Mouse (Mus musculus) brown adipose tissue, adult 24 weeks (tissue): ENCODE measurements around the gene Dctn5. TPM values are rescaled to one million over a fixed set of nuclear protein-coding genes. Genes with fewer than 3 reads are reported as not detected.

ENCODE experiments used
- H3K27ac ChIP-seq: fragments of 200-500 bp; replicated peaks from 2 replicates; pipeline ENCODE4 v1.5.1; 2012; ENCODE audit warnings: low read depth, mild to moderate bottlenecking, low read length
- H3K4me1 ChIP-seq: fragments of 200-500 bp; 2 replicates; pipeline ENCODE4 v1.6.1; 2012; ENCODE audit warnings: low read length, mixed read lengths; ENCODE audit not compliant: control insufficient read depth, insufficient read depth, insufficient read length
- H3K4me3 ChIP-seq: fragments of 200-500 bp; 2 replicates; pipeline ENCODE4 v1.5.1; 2012; ENCODE audit warnings: low read depth, mild to moderate bottlenecking, low read length, moderate library complexity; ENCODE audit not compliant: insufficient read depth
- polyA plus RNA-seq: library from polyadenylated mRNA; stranded (reverse); fragments of >200 nt; gene quantifications from 2 replicates; pipeline ENCODE4 v1.2.4, GENCODE M21; 2012; ENCODE audit not compliant: missing spikeins, insufficient read depth, insufficient read length

Dctn5 gene
- polyA plus RNA-seq, 1 experiment: 57.1 TPM

DNA sequence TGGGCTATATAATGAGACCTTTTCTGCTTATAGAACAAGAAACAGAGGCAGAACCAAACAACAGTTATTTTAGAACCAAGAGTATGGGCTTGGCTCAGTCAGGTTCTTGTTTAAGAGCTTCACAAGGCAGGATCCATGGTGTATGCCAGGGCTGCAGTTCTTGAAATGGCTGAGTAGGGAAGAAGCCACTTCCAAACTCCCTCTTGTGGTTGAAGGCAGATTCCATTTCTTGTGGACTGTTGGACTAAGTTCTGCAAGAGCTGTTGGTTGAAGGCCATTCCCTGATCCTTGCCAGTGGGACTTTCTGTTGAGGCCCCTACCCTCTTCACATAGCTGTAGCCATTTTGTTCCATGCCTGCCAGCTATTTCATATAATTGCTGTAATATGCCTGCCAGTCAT lies 61.1 kb downstream of the Dctn5 start:
- Histone ChIP-seq H3K4me1 (no peaks in the 10 kb centered on the region), H3K4me3 (no peak overlapping the region), H3K27ac (no peak overlapping the region)

DNA sequence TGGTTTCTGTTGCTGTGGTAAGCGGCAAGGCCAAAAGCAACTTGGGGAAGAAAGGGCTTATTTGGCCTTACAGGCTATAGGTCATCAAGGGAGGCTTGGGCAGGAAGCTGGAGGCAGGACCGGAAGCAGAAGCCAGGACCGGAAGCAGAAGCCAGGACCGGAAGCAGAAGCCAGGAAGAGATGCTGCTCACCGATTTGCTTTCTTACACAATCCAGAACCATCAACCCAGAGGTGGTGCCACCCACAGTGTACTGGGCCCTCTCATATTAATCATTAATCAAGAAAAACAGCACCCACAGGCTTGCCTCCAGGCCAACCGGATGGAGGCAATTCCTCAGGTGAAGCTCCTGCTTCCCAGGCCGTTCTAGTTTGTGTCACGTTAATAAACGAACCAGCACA lies 63.9 kb downstream of the Dctn5 start:
- no peak overlapping the region for H3K4me3 ChIP-seq

DNA sequence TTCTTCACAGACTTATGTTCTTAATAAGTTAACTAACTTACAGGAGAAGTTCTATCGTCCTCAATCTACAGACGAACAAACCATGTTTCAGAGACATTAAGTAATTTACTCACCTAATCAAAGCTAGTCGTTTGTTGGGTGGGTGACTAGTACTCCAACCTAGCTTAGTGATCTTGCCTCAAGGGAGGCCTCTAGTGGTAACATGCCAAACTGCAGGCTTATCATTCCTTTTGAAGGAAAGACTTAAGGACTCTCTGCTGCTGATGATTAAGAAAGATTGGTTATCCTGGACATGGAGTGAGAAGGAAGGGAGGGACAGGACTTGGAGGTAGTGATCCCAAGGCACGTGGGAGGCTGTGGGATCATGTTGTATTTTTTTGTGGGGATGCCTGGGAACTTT lies 64.5 kb downstream of the Dctn5 start:
- Histone ChIP-seq H3K4me3 (no peak overlapping the region), H3K27ac (no peak overlapping the region)

More for the DNA sequence above, 63.9 kb downstream of the Dctn5 start:
- H3K4me1 ChIP-seq: no peaks in the 10 kb centered on the region
- no peak overlapping the region for H3K27ac ChIP-seq

More for the DNA sequence above, 64.5 kb downstream of the Dctn5 start:
- H3K4me1 ChIP-seq: no peaks in the 10 kb centered on the region

Other genes starting within 250 kb of the Dctn5 start
- 16.1 and 16.3 TPM in 2 replicates for gene Cog7, start 151.3 kb upstream of the Dctn5 start, polyA plus RNA-seq
- 29.1 and 44.8 TPM in 2 replicates for gene Gga2, start 111.8 kb upstream of the Dctn5 start, polyA plus RNA-seq
- 9.3 and 15.5 TPM in 2 replicates for gene Ubfd1, start 65.9 kb upstream of the Dctn5 start, polyA plus RNA-seq
- 4.8 and 7.9 TPM in 2 replicates for gene Ears2, start 65.8 kb upstream of the Dctn5 start, polyA plus RNA-seq
- gene Ndufab1, start 31.2 kb upstream of the Dctn5 start, polyA plus RNA-seq: 1,818 and 1,889 TPM in 2 replicates
- gene Palb2, start 56 bp upstream of the Dctn5 start, polyA plus RNA-seq: 0.52 TPM in 1 of 2 replicates, not detected in the other
- gene Plk1, start 26.4 kb downstream of the Dctn5 start, polyA plus RNA-seq: not detected in 2 replicates
- gene Ern2, start 53.2 kb downstream of the Dctn5 start, polyA plus RNA-seq: not detected in 2 replicates
- gene Chp2, start 86.5 kb downstream of the Dctn5 start, polyA plus RNA-seq: 3.6 and 5.9 TPM in 2 replicates
- 3.8 and 7.3 TPM in 2 replicates for gene Prkcb, start 155.7 kb downstream of the Dctn5 start, polyA plus RNA-seq